Mouse (Mus musculus) gastrocnemius, adult 8-10 months (tissue): ENCODE data around the gene Prmt1. TPM values are rescaled to one million over a fixed set of nuclear protein-coding genes. Genes with fewer than 3 reads are reported as not detected.

Experiments
- DNase-seq, 2 experiments: peaks; one replicate each; pipeline ENCODE4 v3.0.0; 2022; ENCODE audit warnings: low spot score in 2 of 2
- total RNA-seq, 4 experiments: library from RNA; stranded (reverse); gene quantifications; 2 replicates each; pipeline ENCODE4 v1.2.4; 2022

Prmt1 gene
- total RNA-seq, 4 experiments from 2014 or later, result 144 to 162 (median 152) TPM

DNA sequence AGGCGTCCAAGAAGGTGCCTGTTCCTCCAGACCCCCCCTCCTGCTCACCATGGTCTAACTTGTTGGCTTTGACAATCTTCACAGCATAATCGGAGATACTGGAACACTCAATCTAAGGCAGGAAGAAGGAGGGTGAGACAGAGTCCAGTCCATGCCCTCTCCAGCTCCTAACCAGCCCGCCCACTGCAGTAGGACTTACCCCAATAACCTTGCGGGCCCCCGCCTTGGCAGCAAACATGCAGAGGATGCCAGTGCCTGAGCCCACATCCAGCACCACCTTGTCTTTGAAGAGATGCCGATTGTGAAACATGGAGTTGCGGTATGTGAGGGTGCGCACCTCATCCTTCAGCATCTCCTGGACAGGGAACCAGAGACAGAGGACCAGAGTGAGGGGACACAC, 4.8 kb downstream of the Prmt1 start:
- DNase-seq, result no peak

DNA sequence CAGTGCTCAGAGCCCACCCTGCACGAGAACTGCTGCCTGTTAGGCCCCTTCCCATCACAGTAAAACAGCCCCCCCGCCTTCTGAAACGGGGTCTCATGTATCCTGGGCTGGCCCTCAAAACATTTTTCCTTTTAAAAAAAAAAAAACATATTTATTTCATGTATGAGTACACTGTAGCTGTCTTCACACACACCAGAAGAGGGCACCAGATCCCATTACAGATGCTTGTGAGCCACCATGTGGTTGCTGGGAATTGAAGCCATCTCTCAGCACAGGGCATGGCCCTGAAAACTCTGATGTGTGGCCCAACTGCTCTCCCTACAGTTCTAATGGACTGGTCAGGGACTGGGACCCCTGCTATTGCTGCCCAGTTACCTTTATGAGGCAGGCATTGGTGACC, 8.1 kb downstream of the Prmt1 start:
- no peak for DNase-seq

DNA sequence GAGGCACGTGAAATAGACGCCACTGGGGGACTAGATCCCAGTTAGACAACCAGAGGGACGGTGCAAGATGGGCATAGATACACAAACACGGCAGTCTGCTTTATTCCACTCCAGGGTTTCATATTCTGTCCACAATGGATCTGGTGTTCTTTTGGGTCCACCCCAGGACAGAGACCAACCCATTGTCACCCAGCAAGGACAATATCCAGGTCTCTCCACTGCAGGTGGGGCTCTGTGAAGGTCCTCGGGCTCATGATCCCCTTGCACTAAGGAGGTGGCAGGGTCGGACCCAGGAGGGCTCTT, 11.3 kb downstream of the Prmt1 start:
- no peak for DNase-seq

DNA sequence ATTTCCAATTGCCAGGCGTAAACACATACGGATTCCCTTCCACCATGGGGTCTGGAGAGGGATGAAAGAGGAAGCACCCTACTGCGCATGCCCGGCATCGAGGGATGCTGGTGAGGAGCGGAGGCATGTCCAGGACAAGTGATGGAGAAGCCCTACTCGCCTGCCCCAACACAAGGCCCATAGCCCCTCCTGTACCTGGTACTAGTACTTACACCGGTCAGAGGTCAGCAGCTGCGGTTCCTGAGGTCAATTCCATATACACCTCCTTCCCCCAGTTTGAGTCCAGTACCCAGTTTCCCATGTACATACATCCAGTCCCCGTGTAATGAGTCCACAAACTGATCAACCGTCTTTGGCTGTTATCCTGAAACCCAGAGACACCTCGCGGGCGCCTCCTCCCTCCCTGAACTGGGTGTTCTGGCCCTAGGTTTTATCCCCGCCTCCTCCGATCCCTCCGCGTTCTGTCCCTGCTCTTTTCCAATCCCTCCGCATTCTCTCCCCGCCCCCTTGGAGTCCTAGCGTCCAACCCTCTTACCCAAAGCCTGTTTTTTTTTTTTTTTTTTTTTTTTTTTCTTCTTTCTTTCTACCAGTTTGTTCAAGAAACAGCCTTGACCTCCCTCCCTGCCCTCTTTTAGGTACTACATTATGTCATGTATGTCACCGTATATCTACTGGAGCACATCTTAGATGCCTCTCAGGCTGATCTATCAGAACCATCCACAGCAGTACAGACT, 11.8 kb downstream of the Prmt1 start, which contains the start of gene Cpt1c:
Gene Cpt1c (minus strand): TSS at position 469 of the 734 bp plus-strand sequence.
- peak; percentile 45 to 66 for DNase-seq

DNA sequence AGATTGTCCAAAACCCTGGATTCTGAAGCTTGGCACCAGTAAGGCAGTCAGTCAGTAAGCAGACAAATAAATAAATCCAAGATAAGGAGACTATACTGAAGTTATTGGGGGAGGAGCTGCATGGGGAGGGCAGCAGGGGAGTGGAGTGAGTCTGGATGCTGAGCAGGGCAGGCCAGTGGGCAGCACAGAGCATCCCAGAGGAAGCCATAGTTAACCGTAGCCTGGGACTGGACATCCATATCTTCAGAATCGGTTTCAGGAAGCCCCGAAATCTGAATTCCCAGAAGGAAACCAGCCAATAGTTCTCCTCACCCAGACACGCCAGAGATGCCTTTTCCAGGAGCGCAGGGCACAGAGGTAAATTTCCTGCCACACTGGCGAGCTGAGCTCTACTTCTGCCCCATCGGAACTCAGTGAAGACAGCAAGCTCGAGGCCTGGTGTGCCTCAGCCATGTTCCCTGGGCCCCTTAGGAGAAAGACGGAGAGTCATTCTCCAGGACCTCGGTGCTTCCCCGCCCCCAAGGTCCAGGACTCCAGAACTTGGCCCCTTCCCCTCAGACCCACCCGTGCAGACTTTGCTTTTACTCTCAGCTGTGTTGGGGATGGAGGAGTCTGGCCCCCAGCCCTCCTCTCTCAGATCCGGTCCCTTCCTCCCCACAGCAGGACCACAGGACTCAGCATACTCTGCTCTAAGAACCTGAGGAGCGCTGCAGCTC, 12.8 kb downstream of the Prmt1 start:
- DNase-seq, result no peak

DNA sequence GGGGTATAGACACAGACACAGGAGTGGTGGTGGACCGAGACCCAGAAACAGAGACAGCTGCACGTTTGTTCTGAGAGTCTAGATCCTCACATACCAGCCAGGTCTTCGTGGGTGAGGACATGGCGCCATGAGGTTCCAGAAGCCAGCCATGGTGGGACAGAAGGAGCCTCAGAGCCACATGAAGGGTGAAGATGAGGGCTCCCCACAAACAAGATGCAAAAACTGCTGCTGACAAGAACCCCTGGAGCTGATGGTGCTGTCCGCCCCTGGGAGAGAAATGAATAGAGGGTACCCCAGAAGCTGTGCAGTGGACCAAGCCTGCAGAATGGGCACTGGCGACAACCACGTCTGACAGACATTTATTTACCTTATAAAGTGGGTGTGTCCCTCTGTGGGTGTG, 15.2 kb downstream of the Prmt1 start:
- DNase-seq, result no peak

DNA sequence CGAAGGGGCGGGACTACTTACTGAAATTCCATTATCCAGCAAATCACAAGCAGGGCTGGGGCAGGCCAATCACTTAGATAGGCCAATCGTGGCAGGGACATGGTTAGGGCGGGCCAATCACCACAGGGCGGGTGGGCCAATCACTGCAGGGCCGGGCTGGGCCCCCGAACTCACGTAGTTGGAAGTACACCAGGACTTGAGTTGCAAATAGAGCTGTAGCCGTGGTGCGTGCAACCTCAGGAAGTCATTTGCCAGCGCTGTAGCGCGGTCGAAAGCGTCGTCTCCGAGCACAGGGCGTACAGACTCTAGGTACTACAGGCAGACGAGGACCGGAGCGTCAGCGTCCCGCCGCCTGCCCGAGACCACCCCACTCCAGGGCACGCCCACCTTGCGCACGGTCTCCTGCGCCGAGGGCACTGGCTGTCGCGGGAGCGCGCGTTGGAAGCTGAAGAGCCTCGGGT, 16.1 kb downstream of the Prmt1 start:
- DNase-seq, result peak; percentile 75 to 81

DNA sequence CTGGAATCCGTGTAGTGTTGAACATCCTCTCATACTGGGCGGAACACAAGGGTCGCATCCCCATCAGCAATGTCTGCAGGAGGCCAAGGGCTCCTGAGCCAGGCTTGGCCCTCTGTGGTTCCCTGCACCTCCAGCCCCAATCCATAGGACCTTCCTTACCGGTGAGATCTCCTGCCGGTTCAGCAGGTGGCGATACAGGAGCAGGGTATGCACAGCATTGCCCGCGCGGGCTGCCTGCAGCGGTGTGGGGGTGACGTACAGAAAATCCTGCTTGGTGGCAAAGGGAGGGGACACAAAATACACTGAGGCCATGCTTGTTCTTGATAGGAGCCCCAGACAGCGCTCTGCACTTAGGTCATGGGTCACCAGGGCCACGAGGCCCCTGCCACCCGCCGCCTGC, 19.7 kb downstream of the Prmt1 start:
- no peak for DNase-seq

DNA sequence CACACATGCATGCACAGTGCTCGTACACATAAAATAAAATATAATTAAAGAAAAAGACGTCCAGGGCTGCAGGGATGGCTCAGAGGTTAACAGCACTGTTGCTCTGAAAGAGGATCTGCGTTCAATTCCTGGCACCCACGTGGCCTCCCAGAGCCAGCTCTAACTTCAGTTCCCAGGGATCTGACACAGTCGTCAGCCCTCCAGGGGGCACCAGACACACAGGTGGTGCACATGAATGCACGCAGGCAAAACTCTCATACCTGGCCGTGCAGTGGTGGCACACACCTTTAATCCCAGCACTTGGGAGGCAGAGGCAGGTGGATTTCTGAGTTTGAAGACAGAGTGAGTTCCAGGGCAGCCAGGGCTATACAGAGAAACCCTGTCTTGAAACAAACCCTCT, 20.4 kb downstream of the Prmt1 start:
- no peak for DNase-seq

DNA sequence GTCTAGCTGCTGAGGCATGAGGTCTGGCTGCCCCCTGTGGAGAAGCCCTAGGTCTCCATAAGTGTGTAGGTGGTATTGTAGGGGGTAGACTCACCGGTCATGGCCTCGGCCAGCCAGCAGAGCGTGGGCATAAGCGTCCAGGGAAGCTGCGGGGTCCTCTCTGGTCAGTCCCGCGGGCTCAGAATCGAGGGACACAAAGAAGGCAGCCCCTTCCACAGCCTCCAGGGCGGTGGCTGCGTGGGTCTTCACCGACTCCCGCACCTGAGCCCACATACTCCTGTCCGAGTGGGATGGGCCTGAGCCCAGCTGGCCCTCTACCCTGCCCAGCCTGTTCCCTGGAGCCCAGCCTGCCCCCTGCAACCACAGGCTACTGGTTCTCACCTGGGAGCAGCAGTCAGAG, 21.4 kb downstream of the Prmt1 start:
- no peak for DNase-seq

DNA sequence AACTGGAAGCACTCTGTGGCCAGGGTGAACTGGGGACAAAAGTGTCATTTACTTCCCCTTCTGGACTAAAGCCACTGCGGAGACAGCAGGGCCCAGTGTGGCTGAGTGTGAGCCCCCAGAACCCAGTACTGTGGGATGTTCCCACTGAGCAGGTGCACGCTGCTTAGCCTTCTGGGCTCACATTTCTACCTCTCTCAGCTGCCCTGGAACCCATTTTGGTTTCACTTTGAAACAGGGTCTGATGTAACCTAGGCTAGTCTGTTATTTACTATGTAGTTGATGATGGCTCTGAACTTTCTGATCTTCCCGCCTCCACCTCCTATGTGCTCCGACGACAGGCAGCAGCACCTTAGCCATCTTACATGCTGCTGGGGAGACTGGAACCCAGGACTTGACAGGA, 23.5 kb downstream of the Prmt1 start:
- DNase-seq, result no peak

DNA sequence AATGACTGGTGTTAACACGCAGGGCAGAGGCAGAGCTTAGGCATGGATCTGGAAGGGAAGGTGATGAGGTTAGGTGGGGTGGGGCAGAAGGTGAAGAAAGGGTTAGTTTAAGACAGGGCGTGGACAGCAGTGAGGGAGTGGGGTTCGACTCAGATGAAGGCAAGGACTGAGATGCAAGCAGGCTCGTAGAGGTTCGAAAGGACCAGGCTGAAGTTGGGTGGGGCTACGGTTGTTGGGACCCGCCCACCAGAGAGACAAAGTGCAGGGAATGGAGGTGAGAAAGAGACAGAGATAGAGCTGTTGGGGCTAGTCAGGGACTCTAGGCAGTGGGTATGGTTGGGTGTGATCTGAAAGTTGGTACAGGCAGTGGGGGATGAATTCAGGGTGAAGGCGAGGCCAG, 24.0 kb downstream of the Prmt1 start:
- DNase-seq, result no peak

DNA sequence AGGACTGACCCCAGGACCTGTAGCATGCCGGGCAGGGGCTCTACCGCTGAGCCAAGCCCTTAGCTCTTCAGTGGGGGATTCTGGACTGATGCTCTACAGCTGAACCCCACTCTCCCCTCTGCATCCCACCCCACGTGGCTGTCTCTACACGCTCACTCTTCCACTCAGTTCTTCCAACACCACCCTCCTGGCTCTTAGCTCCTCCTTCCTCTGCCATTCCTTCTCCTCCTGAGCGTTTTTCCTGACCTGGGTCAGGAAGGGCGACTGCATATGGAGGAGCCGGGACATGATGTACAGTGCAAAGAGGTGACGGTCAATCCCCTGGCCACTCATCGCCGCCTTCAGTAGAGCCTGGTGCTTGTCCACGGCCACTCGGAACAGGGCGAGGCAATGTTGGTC, 25.9 kb downstream of the Prmt1 start:
- no peak for DNase-seq

DNA sequence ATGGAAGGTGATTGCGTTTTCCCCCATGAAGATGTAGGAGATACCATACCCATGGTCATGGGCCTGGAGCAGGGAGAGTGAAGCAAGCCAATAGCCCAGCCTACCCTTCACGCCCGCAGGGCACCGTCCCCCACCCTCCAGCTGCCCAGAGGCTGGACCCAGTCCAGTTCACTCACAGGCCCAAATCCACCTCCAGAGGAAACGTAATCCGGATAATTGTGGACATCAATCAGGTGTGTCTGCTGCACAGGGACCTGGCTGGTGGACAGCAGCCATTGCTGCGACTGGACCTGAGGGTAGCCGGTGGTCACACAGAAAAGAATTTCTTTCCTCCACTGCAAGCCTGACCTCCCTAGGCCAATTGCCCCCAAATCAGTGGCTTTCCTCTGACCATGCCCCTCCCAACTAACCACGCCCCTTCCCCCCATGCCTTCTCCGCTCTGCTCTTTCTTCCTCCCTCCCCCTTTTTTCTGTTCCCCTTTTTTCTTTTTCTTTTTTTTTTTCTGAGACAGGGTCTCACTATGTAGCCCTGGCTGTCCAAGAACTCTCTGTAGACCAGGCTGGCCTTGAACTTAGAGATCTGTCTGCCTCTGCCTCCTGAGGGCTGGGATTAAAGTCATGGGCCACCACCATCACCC, 26.4 kb downstream of the Prmt1 start:
- DNase-seq, result no peak

DNA sequence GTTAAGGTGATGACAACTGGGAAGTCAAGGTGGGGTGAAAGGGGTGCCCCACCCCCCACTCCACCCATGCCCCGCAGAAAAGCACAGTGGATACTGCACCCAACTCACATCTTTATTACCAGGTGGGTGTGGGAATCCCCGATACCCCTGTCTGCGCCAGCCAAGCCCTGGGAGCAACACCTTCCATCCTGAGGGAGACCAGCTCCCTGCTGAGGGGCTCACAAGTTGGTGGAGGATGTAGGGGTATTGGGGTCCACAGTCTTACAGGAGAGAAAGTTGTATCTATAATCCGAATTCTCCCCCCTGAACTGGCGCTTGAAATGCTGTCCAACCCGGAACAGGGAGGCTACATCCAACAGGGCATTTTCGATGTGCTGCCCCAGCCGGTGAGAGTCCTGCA, 27.1 kb downstream of the Prmt1 start:
- no peak for DNase-seq

DNA sequence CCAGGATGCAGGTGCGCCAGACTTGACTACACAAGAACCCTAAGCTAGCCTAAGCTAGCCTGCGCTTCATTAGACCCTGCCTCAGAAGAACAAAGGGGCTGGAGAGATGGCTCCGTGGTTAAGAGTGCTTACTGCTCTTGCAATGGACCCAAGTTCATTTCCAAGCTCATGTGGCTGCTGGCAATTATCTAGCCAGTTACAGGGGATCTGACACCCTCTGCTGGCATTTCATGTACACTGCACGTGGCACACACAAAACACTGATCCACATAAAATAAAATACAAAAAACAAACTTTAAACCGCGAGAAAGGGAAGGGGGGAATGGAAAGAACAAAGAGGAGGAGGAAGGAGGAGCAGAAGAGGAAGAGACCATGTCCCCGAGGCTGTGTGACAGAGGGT, 28.2 kb downstream of the Prmt1 start:
- DNase-seq, result no peak

DNA sequence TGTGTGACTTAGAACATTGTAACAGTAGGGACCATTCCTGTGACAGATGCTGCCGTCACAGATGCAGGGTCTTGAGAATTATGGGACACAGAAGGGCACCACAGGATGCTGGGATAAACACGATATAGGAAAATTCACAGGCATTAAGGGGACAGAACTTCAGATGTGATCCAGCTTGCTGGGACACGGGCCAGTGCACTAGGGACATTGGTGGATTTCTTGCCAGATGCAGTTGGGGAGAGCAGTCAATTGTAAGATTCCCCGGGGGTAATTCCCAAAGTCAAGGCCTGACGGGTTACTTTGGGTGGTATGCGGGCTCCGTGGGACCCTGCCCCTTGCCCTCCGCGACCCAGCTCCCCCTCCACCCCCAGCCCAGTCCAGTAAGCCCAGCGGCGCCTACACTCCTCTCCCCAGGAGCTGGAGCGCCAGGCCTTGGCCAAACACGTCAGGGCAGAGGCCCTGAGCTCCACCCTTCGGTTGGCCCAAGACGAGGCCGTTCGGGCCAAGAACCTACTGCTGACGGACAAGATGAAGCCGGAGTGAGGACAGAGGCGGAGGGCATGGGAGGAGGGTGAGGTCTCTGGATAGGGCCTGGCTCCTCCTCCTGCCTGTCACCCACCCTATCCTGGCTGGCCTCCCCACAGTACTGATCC, 29.1 kb downstream of the Prmt1 start:
- peak in 1 of 2 experiments; percentile 50 for DNase-seq

DNA sequence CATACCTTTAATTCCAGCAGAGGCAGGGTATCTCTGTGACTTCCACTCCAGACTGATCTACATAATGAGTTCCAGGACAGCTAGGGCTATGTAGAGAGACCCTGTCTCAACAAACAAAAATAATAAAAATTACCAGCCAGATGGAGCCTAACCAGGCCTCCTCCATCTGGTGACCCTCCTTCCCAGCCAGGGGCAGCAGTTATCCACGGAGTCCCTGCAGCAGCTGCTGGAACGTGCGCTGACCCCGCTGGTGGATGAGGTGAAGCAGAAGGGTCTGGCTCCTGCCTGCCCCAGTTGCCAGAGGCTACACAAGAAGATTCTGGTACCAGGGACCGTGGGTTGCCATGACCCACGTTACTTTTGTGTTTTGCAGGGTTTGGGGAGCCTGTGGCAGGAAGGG, 30.1 kb downstream of the Prmt1 start:
- DNase-seq, result no peak

DNA sequence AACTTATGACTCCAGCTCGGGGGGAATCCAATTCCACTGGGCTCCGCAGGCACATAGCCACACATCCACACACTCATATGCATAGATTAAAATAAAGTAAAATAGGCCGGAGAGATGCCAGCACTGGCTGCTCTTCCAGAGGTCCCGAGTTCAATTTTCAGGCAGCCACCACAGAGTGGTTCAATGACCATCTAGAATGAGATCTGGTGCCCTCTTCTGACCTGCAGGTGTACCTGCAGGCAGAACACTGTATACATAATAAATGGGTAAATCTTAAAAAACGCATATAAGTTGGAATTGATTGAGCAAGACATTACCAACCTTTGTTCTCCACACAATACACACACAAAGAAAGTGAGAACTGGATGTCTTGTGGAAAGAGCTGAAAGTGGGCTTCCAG, 30.7 kb downstream of the Prmt1 start:
- no peak for DNase-seq

DNA sequence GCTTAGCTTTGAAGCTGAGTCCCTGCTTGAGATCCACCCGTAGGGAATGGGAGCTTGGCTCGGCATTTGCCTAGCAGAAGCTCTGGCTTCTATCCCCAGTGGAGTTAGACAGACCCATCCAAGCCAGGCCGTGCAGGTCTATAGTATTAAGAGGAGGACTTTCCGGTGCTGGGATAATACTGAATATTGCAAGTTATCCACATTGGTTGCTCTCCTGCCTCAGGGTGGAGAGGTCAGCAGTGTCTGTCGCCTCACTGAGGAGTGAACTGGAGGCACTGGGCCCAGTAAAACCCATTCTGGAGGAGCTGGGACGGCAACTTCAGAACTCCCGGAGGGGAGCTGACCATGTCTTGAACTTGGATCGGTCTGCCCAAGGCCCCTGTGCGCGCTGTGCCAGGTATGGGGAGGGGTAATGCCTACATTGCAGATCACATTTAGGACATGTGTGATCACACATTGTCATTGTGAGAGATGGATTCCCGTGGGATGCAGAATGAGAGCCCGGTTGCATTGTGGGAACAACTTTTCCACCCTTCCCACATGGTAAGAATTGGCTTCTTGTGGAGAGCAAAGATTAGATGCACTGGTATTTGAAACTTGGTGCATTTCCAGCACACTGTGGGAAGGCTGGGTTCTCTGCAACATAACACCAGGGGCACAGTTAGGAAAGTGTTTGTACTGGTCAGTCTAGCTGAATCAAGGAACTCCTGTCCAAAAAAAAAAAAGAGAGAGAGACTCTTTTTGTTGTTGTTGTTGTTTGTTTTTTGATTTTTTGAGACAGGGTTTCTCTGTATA, 32.1 kb downstream of the Prmt1 start:
- no peak for DNase-seq

DNA sequence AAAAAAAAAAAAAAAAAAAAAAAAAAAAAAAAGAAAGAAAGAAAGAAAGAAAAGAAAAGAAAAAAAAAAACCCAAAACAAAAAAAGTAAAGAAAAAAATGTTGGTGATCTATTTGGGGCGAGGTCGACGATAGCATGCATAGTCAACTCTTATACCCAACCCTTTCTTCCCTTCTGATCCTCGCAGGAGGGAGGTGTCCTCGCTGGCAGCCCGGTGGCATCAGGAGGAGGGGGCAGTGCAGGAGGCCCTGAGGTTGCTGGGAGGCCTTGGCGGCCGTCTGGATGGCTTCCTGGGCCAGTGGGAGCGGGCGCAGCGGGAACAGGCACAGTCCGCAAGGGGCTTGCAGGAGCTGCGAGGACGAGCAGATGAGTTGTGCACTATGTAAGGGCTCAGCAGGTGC, 32.8 kb downstream of the Prmt1 start:
- DNase-seq, result no peak
